Mouse (Mus musculus): ENCODE measurements at regions not wholly inside any gene's neighbourhood (a gene's known extent, or its start where the extent isn't known, plus 50 kb on each side); places are given as distances from the start of the nearest gene placed in this dataset.

GRCm38 (mm10) chr2:128515701-128516100 is 75.3 kb upstream of the Spdye4c start:
- no peaks in the 10 kb centered on the region for H3K9me3 ChIP-seq (replicated peaks; ENCODE audit: low read length)
- no peak overlapping the region for H3K9ac ChIP-seq (ENCODE audit: low read depth, low read length)
- H3K4me3 ChIP-seq (replicated peaks; ENCODE audit: low read depth, low read length), result no peak overlapping the region
- no peaks in the 10 kb centered on the region for H3K4me1 ChIP-seq (replicated peaks; ENCODE audit: insufficient read depth, low read length)
- peak; percentile 37 for DNase-seq (ENCODE audit: low spot score)
- no peaks in the 10 kb centered on the region for H3K27me3 ChIP-seq (ENCODE audit: insufficient read depth, low read length)
- no peak overlapping the region for H3K4me2 ChIP-seq (ENCODE audit: low read length)
- no peak for ATAC-seq (replicated peaks; ENCODE audit: low FRiP score, low read depth)
- no peak for TF ChIP-seq CTCF (IDR thresholded peaks at IDR 0.05; ENCODE audit: low read depth)
- 34% methylated on average over 5 of the region's 5 CpGs for WGBS
- H3K27ac ChIP-seq, result no peak overlapping the region
- H3K36me3 ChIP-seq (ENCODE audit: insufficient read depth, low read length), result no peaks in the 10 kb centered on the region

GRCm38 (mm10) chr2:128516694-128517093 is 74.3 kb upstream of the Spdye4c start:
- ATAC-seq (replicated peaks; ENCODE audit: low FRiP score, low read depth) (no peak), DNase-seq (ENCODE audit: low spot score) (no peak)
- H3K27ac ChIP-seq, result no peak overlapping the region
- no peak for TF ChIP-seq CTCF (IDR thresholded peaks at IDR 0.05; ENCODE audit: low read depth)
- no peak overlapping the region for H3K9ac ChIP-seq (ENCODE audit: low read depth, low read length)
- no peak overlapping the region for H3K4me3 ChIP-seq (replicated peaks; ENCODE audit: low read depth, low read length)
- H3K27me3 ChIP-seq (ENCODE audit: insufficient read depth, low read length), result no peaks in the 10 kb centered on the region
- H3K9me3 ChIP-seq (replicated peaks; ENCODE audit: low read length), result no peaks in the 10 kb centered on the region
- no peaks in the 10 kb centered on the region for H3K36me3 ChIP-seq (ENCODE audit: insufficient read depth, low read length)
- H3K4me2 ChIP-seq (ENCODE audit: low read length), result no peak overlapping the region
- no peaks in the 10 kb centered on the region for H3K4me1 ChIP-seq (replicated peaks; ENCODE audit: insufficient read depth, low read length)
- 81% methylated on average over 9 of the region's 9 CpGs for WGBS

GRCm38 (mm10) chr2:128518142-128518541 is 72.9 kb upstream of the Spdye4c start:
- Histone ChIP-seq H3K27me3 (ENCODE audit: insufficient read depth, low read length) (no peaks in the 10 kb centered on the region), H3K4me1 (replicated peaks; ENCODE audit: insufficient read depth, low read length) (no peaks in the 10 kb centered on the region), H3K4me2 (ENCODE audit: low read length) (no peak overlapping the region), H3K27ac (no peak overlapping the region), H3K36me3 (ENCODE audit: insufficient read depth, low read length) (no peaks in the 10 kb centered on the region), H3K4me3 (replicated peaks; ENCODE audit: low read depth, low read length) (no peak overlapping the region), H3K9me3 (replicated peaks; ENCODE audit: low read length) (no peaks in the 10 kb centered on the region), H3K9ac (ENCODE audit: low read depth, low read length) (no peak overlapping the region)
- 90% methylated on average over 3 of the region's 3 CpGs for WGBS
- ATAC-seq (replicated peaks; ENCODE audit: low FRiP score, low read depth) (no peak), DNase-seq (ENCODE audit: low spot score) (no peak)
- TF ChIP-seq CTCF (IDR thresholded peaks at IDR 0.05; ENCODE audit: low read depth), result no peak

GRCm38 (mm10) chr2:128521701-128522443 is 69.1 kb upstream of the Spdye4c start:
- Histone ChIP-seq H3K27me3 (ENCODE audit: insufficient read depth, low read length) (no peaks in the 10 kb centered on the region), H3K4me1 (replicated peaks; ENCODE audit: insufficient read depth, low read length) (no peaks in the 10 kb centered on the region), H3K9me3 (replicated peaks; ENCODE audit: low read length) (no peaks in the 10 kb centered on the region), H3K27ac (no peak overlapping the region), H3K9ac (ENCODE audit: low read depth, low read length) (no peak overlapping the region), H3K4me2 (ENCODE audit: low read length) (no peak overlapping the region), H3K36me3 (ENCODE audit: insufficient read depth, low read length) (no peaks in the 10 kb centered on the region), H3K4me3 (replicated peaks; ENCODE audit: low read depth, low read length) (no peak overlapping the region)
- TF ChIP-seq CTCF (IDR thresholded peaks at IDR 0.05; ENCODE audit: low read depth), result no peak
- ATAC-seq (replicated peaks; ENCODE audit: low FRiP score, low read depth) (peak; percentile 74; the same call in 1 of the 2 replicates), DNase-seq (ENCODE audit: low spot score) (peak; percentile 44)
- 24% methylated on average over 4 of the region's 4 CpGs for WGBS

GRCm38 (mm10) chr2:128523425-128524108 is 67.4 kb upstream of the Spdye4c start:
- H3K4me3 ChIP-seq (replicated peaks; ENCODE audit: low read depth, low read length), result no peak overlapping the region
- H3K27ac ChIP-seq, result no peak overlapping the region
- H3K4me1 ChIP-seq (replicated peaks; ENCODE audit: insufficient read depth, low read length), result no peaks in the 10 kb centered on the region
- H3K36me3 ChIP-seq (ENCODE audit: insufficient read depth, low read length), result no peaks in the 10 kb centered on the region
- 70% methylated on average over 4 of the region's 4 CpGs for WGBS
- H3K4me2 ChIP-seq (ENCODE audit: low read length), result no peak overlapping the region
- DNase-seq (ENCODE audit: low spot score), result no peak
- no peak for TF ChIP-seq CTCF (IDR thresholded peaks at IDR 0.05; ENCODE audit: low read depth)
- no peak overlapping the region for H3K9ac ChIP-seq (ENCODE audit: low read depth, low read length)
- ATAC-seq (replicated peaks; ENCODE audit: low FRiP score, low read depth), result no peak
- no peaks in the 10 kb centered on the region for H3K9me3 ChIP-seq (replicated peaks; ENCODE audit: low read length)
- H3K27me3 ChIP-seq (ENCODE audit: insufficient read depth, low read length), result no peaks in the 10 kb centered on the region

GRCm38 (mm10) chr2:128526100-128526499 is 64.9 kb upstream of the Spdye4c start:
- Histone ChIP-seq H3K4me2 (ENCODE audit: low read length) (no peak overlapping the region), H3K9ac (ENCODE audit: low read depth, low read length) (no peak overlapping the region), H3K4me1 (replicated peaks; ENCODE audit: insufficient read depth, low read length) (no peaks in the 10 kb centered on the region), H3K36me3 (ENCODE audit: insufficient read depth, low read length) (no peaks in the 10 kb centered on the region), H3K9me3 (replicated peaks; ENCODE audit: low read length) (no peaks in the 10 kb centered on the region), H3K4me3 (replicated peaks; ENCODE audit: low read depth, low read length) (no peak overlapping the region), H3K27me3 (ENCODE audit: insufficient read depth, low read length) (no peaks in the 10 kb centered on the region), H3K27ac (no peak overlapping the region)
- DNase-seq (ENCODE audit: low spot score), result no peak
- WGBS, result 70% methylated on average over 2 of the region's 2 CpGs
- no peak for TF ChIP-seq CTCF (IDR thresholded peaks at IDR 0.05; ENCODE audit: low read depth)
- ATAC-seq (replicated peaks; ENCODE audit: low FRiP score, low read depth), result no peak

All from kidney, postnatal 0 days (tissue).